Mouse (Mus musculus): ENCODE measurements around the gene Nipsnap2. TPM values are rescaled to one million over a fixed set of nuclear protein-coding genes. Genes with fewer than 3 reads are reported as not detected.

Gene Nipsnap2
- polyA plus RNA-seq (2012; rRNA removed), result 41.6 and 65.7 TPM in 2 replicates

GRCm38 (mm10) chr5:129724834-129725773 lies at the start of gene Nipsnap2:
Gene Nipsnap2, plus strand, starts transcription at chr5:129725063.

DNA sequence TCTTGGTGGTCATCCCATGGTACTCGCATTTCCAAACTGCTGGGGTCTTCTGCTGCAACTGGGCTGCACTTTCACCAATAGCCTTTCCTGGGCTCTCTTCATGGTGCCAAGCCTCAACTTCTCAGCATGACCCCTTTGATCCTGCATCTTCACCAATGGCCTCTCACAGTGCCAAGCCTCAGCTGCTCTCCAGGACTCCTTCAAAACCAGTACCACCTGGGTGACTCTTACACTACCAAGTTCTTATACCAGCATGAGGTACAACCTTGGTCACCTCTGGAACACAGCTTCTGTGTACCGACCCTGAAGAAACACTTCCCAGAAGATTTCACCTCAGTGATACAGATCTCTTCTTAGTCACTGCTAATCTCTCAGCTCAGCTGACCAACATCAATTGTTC lies 16.5 kb upstream of the Nipsnap2 start, which contains the start of gene Sept14:
Gene Sept14, minus strand, starts transcription at position 101 of the 400 bp plus-strand sequence.

GRCm38 (mm10) chr5:129715326-129715861 lies 9.5 kb upstream of the Nipsnap2 start, which contains the start of gene Mrps17:
Gene Mrps17, plus strand, starts transcription at chr5:129715497.

GRCm38 (mm10) chr5:129786818-129787790 lies 62.2 kb downstream of the Nipsnap2 start, which contains the start of gene Psph:
Gene Psph, minus strand, starts transcription at chr5:129787449.

Other genes starting within 250 kb of the Nipsnap2 start
- 157 and 207 TPM in 2 replicates for gene Sfswap, start 223.8 kb upstream of the Nipsnap2 start, polyA plus RNA-seq (2012; rRNA removed)
- gene Mmp17, start 140.9 kb upstream of the Nipsnap2 start, polyA plus RNA-seq (2012; rRNA removed), result 4.9 and 5.5 TPM in 2 replicates
- 3.2 and 6.1 TPM in 2 replicates for gene Zfp11, start 55.0 kb upstream of the Nipsnap2 start, polyA plus RNA-seq (2012; rRNA removed)
- gene Sept14, start 16.6 kb upstream of the Nipsnap2 start, polyA plus RNA-seq (2012; rRNA removed), result not detected in 2 replicates
- 95.9 and 127 TPM in 2 replicates for gene Mrps17, start 9.6 kb upstream of the Nipsnap2 start, polyA plus RNA-seq (2012; rRNA removed)
- gene Psph, start 62.4 kb downstream of the Nipsnap2 start, polyA plus RNA-seq (2012; rRNA removed), result 17.9 and 22.6 TPM in 2 replicates
- 36.9 and 41.2 TPM in 2 replicates for gene Sumf2, start 121.9 kb downstream of the Nipsnap2 start, polyA plus RNA-seq (2012; rRNA removed)
- gene Chchd2, start 162.4 kb downstream of the Nipsnap2 start, polyA plus RNA-seq (2012; rRNA removed), result 620 and 774 TPM in 2 replicates
- 5.5 and 9.3 TPM in 2 replicates for gene Zbed5, start 170.7 kb downstream of the Nipsnap2 start, polyA plus RNA-seq (2012; rRNA removed)
- 0.10 and 0.15 TPM in 2 replicates for gene Phkg1, start 173.5 kb downstream of the Nipsnap2 start, polyA plus RNA-seq (2012; rRNA removed)
- 3.0 and 4.3 TPM in 2 replicates for gene Nupr1l, start 183.5 kb downstream of the Nipsnap2 start, polyA plus RNA-seq (2012; rRNA removed)
- gene Vkorc1l1, start 216.9 kb downstream of the Nipsnap2 start, polyA plus RNA-seq (2012; rRNA removed), result 21.3 and 36.1 TPM in 2 replicates